Mouse (Mus musculus): ENCODE results near the gene Fbxo24.

Gene Fbxo24

DNA sequence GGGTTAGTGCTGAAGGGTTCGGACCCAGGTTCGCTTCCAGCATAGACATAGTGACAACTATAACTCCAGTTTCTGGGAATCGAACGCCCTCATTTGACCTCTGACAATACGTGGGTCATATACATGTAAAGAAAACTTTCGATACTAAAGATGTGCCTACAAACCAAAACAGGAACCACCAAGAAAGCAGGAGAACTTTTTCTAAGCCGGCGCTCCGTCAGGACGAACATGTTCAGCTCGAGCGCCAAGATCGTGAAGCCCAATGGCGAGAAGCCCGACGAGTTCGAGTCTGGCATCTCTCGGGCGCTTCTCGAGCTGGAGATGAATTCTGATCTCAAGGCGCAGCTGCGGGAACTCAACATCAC, 27.5 kb downstream of the Fbxo24 start:
- DNase-seq (ENCODE audit: low read depth, low spot score) = no peak

DNA sequence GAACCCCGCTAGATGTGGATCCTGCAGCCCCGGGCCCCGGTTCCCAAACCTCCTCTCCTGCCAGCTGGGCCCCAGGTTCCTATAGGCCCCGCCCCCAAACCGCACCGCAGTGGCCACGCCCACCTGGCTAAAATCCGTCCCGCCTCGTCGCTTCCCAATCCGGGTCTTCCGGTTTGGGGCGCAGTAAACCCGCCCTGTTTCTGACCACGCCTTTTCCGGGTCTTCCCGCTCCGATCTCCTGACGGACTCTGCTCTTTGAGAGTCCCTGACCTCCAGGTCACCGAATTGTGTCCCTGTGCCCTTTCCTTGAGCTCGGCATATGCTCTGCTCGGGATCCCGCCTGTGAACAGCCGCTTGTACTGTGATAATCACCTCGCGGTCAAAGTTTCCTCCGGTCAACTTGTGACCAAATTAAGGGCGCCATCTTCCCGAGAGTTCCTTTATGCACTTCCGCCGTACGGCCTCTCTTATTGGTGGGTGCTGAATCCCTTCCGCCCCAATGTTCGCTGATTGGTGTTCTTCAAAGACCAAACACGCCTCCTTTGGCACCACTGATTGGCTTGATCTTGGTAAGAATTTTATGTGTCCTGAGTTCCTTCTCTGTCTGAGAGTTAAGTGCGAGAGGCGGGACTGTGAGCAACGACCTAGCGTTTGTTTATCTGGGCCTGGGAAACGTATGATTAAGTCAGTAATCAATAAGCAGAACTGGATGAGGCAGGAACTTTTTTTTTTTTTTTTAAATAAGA, 28.0 kb downstream of the Fbxo24 start, which contains the start of gene Mospd3:
TSS of gene Mospd3 (minus strand) at position 440 of the 746 bp plus-strand sequence.
- peak; percentile 98 for DNase-seq (ENCODE audit: low read depth, low spot score)

DNA sequence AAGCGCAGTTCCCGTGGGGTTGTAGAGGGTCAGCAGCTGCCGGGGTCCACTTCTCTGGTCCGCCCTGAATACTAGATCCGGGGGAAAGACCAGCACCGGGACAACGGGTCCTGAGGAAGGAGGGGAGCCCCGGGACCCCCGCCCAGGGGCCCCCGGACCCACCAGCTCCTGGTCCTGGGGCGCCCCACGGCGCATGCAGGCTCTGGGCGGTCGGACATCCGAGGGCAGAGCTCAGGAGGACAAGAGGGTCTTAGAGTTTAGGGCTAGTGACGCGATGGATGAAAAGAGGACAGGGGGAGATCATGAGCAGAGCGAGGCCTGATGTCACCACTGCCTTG, 28.6 kb downstream of the Fbxo24 start:
- DNase-seq (ENCODE audit: low read depth, low spot score) = no peak

DNA sequence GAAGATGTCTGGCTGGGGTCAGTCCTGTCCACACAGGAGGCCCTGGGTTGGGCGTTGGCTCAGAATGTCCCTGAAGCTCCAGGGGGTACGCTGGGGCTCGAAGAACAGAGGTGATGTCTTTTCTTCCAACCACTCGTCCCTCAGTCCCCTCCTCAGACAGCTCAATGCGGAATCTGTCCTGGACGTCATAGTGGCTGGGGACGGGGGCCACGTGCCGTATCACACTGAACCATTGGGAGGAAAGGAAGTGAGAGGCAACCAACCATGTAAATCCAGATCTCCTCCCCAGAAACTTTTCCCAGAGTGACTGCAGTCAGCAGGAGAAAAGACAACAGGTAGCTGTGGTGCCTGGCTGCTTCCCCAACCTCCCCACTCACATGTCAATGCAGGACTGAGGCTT, 29.2 kb downstream of the Fbxo24 start:
- DNase-seq (ENCODE audit: low read depth, low spot score) = no peak

DNA sequence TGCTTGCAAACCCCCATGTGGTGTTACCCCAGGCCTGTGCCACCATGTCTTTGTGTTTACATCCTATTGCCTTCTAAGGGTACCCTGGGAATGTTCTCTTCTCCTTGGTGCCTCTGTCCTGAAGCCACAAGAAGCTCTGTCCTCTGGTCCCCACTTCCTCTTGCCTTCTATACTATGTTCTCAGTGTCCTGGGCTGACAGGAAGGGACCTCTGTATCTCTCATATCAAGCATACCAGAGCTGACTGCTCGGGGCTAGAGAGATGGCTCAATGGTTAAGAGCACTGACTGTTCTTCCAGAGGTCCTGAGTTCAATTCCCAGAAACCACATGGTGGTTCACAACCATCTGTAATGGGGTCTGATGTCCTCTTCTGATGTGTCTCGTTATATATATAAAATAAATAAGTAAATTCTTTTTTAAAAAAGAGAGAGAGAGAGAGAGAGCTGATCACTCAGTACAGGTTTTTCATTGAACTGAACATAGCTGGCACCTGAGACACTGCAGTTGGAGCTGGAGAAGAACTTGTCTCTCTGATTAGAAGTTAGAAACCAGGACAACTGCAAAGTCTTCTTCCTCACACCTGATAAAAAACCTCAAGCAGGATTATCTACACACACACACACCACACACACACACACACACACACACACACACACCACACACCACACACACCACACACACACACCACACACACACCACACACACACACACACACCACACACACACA, 30.5 kb downstream of the Fbxo24 start:
- no peak for DNase-seq (ENCODE audit: low read depth, low spot score)

DNA sequence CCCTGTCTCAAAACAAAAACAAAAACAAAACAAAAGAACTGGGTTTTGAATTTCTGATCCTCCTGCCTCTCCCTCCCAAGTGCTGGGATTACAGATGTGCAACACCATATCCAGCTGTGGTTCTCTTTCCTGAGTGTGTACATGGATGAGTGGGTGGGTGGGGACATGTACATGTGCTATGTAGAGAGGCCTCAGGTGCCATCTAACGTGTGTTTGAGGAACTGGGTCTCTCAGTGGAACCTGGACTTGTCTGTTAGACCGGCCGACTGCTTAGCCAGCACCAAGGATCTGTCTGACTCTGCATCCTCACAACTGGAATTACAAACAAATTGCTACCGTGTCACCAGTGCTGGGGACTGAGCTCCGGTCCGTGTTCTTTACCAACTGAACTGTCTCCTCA, 31.2 kb downstream of the Fbxo24 start:
- DNase-seq (ENCODE audit: low read depth, low spot score) = no peak

DNA sequence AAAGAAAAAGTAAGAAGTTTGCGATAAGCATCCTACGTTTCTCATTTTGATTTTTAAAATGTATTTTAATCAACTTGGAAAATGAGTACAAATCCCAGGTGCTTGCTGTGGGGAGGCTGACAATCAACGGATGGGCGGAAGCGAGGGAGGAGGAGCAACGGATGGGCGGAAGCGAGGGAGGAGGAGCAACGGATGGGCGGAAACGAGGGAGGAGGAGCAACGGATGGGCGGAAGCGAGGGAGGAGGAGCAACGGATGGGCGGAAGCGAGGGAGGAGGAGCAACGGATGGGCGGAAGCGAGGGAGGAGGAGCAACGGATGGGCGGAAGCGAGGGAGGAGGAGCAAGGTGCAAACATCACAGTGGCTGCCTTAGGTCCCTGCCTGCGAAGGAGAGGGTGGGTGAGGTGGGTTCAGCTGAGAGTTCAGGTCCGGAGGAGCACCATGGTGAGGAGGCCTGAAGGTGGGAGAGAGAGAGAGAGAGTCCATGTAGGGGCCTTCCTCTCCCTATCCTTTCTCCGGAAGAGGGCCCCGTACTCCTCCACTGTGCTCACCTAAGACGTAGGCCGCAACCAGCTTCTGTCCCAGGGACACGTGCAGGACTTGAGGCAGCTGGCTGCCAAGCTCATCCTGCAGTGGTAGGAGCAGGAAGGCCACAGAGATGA, 32.1 kb downstream of the Fbxo24 start:
- no peak for DNase-seq (ENCODE audit: low read depth, low spot score)

DNA sequence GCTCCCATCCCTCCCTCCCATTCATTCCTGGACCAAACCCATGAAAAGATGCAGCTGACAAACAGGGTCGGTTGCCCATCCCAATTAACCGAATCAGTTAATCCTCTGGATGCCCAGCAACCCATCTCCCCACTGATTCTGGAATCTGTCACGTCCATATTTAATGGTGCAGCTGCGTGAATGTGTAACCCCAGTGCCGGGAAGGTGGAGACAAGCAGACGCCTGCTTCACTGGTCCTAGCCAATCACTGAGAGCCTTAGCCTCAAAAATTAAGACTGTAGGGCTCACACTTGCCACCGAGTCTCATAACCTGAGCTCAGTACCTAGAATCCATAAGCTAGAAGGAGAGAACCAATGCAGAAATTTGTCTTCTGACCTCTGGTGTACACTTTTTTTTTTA, 32.9 kb downstream of the Fbxo24 start:
- no peak for DNase-seq (ENCODE audit: low read depth, low spot score)

DNA sequence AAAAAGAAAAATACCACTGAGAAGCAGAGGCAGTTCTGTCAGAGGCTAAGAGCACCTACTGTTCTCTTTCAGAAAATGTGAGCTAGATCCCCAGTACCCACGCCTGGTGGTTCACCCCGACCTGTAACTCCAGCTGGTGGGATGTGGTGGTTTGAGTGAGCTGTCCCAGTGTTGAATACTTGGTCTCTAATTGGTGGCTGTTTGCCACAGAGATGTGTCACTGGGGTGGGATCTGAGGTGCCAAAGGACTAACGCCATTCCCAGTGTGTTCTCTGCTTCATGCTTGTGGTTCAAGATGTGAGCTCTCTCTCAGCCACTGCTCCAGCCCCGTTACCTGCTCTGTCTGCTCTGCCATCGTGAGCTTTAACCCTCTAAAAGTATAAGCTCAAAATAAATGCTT, 38.3 kb downstream of the Fbxo24 start:
- DNase-seq (ENCODE audit: low read depth, low spot score) = no peak

DNA sequence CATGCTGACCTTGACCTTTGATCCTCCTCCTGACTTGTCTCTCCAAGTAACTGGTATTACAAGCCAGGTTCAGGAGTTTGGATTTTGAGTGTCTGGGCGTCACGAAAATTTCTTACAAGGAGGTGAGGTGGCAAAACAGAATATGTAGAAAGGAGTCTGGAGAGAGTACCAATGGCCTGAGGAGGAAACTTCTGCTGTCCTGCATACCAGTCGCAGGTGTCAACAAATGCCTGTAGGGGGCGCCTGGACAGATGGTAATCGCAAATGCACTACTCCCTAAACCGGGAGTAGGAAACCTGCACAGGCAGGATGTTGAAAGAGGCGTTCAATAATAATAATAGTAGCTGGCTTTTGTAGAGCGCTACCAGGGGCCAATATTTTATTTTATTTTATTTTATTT, 43.8 kb downstream of the Fbxo24 start:
- DNase-seq (ENCODE audit: low read depth, low spot score) = no peak

DNA sequence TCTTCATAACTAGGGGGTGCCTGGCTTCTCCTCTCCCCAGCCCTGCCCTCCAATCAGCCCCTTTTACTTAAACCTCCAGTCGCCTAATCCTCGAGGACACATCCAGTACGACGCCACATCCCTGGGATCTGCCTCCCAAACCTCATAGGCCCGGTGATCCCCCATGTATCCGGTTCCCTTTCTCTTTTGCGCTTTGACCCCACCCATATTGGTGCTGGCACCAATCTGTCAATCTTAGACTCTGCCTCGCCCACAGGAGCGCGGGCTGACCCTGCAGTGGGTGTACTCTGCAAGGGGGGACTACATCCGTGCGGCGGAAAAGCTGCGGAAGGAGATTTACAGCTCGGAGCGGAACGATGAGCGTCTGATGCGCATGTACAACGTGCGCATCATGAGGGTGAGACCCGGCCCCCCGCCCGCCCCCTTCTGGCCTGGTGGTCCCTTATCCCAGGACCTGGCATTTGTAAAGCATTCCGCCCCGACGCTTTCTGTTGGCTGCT, 45.1 kb downstream of the Fbxo24 start:
- DNase-seq (ENCODE audit: low read depth, low spot score) = peak; percentile 78

DNA sequence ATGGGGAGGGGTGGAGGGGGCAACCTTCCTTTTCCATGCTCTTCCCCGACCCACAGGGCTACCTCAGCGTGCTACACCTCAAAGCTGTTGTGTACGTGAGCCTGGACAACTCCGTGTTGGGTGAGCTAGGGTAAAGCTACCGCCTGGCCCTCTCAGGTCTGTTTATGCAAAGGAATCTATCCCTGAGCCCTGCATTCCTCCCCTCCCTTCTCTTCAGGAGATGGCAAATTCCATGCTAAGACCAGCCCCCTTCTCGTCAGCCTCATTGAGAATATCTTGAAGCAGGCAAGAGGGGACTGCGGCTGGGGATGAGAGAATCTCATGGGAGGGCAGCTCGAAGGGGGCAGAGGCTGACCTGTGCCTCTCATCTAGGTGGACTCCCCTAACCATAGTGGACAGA, 46.1 kb downstream of the Fbxo24 start:
- no peak for DNase-seq (ENCODE audit: low read depth, low spot score)

DNA sequence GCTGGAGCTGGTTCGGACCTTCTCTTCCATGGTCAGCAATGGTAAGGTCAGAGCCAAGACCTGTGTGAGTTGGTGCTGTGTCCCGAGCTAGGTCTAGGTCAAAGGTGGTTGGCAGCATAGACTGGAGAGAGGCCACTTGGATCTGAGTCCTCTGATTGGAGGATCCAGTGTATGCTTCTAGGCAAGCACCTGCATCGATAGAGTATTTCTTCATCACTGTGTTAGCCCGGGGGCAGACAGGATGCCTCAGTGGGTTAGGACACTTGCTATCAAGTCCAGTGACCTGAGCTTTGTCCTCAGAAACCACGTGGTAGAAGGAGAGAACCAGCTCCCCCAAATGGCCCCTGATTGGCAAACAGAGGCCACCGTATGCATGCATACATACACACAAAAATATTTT, 48.6 kb downstream of the Fbxo24 start:
- no peak for DNase-seq (ENCODE audit: low read depth, low spot score)

DNA sequence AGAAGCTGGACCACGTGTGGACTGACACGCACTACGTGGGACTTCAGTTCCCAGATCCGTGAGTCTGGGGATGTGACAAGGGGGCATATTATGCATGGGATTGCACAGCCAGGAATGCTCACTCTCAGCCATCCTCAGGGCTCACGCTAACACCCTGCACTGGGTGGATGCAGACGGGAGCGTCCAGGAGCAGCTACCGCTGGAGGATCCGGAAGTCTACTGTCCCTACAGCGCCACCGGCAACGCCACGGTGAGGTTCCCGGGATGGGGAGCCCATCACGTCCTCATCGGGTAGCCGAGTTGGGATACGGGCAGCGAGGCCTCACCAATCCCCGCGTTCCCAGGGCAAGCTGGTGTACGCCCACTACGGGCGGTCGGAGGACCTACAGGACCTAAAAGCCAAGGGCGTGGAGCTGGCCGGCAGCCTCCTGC, 54.3 kb downstream of the Fbxo24 start:
- DNase-seq (ENCODE audit: low read depth, low spot score) = no peak

DNA sequence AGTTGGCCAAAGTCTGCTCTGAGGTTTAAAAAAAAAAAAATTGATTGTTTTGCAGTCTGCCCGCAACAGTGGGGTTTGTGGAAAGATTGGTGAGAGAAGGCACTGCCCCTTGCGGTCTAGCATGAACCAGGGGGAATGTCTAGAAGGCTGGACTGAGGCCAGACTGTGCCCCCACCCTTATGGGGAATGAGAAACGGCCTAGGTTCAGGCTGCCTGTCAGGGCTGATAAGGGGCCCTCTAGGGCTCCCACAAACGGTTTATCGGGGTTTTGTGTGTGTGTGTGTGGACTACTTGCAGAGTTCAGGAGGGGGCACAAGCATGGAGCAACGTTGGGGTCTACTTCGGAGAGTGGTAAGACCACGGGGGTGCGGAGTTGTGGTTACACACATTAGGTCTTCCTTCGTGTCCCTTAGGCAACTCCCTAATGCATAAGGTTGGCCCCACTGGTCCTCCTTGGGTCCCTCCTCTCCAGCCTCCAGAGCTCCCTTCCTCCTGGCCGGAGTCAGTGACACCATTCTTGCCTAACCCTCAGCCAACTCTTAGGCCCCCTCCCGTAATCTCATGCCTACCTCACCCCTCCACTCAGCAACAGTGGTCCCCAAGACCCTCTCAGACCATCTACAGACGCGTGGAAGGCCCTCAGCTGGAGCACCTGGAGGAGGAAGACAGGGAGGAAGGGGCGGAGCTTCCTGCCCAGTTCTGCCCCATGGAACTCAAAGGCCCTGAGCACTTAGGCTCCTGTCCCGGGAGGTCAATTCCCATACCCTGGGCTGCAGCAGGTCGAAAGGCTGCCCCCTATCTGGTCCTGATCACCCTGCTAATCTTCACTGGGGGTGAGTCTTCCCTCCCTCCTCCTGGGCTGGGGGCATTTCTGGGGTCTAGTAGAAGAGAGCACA, 57.9 kb downstream of the Fbxo24 start:
- no peak for DNase-seq (ENCODE audit: low read depth, low spot score)

DNA sequence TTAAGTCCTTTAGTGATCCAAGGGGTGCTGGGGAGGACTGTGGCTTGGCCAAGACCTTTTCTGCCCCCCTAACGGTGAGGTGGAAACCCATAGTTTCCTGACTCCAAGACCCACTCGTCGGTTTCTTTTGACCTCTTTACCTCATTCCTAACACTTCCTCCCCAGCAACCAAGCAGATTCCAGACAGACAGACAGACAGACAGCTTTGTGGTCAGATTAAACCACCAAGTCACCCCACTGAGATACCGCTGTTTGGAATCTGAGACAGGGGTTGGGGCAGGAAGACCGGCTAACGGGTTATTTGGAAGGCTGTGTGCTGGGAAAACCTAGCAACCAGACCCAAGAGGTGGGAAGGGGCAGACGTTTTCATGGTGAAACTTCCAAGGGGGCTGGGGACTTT, 58.6 kb downstream of the Fbxo24 start:
- no peak for DNase-seq (ENCODE audit: low read depth, low spot score)

DNA sequence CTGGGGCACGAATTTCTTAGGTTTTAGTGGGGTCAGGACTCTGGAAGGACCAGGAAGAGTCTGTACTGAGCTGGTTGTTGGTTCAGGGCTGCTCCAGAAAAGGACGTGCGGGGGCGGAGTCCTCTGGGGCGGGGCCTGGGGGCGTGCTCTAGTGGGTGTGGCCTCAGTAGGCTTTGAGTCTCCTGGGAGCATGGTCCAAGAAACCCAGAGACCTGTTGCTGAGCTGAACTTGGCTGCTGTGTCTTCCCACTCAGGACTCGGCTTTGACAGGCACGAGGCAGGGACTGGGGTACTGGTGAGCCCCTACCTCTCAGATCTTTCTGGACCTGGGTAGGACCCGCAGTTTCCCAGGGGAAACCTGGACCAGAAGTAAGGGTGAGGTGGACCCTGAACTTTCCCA, 59.1 kb downstream of the Fbxo24 start, which contains the start of gene Tfr2:
TSS of gene Tfr2 (plus strand) at position 176 of the 400 bp plus-strand sequence.
- no peak for DNase-seq (ENCODE audit: low read depth, low spot score)

DNA sequence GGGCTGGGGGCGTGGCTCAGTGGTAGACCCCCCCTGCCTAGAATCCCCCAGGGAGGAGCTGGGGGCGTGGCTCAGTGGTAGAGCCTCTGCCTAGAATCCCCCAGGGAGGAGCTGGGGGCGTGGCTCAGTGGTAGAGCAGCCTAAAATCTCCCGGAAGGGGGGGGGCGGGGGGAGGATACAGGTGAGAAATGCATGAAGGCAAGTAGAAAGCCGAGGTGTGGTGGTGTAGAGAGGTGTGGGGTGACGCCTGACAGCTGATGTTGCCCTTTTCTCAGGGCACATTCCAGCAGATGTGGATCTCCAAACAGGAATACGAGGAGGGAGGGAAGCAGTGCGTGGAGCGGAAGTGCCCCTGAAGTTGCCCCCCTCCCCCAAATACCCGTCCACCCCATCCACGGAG, 59.8 kb downstream of the Fbxo24 start:
- DNase-seq (ENCODE audit: low read depth, low spot score) = no peak

DNA sequence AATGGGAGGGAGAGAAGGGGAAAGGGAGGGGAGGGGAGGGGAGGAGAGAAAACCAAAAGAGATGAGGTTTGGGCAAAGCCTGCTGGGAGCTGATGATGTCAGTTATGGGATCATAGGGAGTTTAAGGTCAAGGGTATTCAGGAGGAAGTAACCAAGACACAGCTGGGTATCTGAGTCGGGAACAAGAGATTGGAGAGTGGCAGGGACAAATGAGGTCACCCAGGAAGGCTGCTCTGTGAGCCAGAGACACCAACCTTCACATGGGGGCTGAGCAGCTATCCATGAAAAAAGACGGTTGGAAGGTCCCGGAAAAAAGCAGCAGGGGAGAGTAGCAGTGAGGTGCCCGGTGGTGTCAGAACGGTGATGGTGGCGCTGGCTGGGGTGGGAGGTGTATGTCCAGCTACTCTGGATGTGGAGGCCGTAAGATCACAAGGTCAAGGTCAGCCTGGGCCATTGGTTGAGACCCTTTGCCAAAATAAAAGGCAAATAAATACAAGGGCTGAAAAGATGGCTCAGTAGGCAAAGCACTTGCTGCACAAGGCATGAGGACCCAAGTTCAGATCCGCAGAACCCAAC, 60.5 kb downstream of the Fbxo24 start:
- no peak for DNase-seq (ENCODE audit: low read depth, low spot score)

DNA sequence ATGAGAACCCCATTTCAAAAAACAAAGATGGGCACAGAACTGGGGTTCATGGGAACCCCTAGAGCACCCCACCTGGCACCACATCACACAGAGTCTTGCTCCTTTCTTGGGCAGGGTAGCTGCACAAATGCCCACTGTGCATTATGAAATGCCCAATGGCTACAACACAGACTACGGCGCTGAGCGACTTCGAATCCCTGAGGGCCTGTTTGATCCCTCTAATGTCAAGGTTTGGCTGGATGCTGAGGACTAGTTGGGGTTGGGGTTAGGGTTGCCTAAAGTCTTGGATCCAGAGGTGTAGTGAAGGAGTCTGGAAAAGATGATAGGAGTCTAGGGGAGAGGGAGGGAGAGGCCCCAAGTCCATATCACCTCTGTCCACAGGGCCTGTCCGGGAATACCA, 62.4 kb downstream of the Fbxo24 start:
- DNase-seq (ENCODE audit: low read depth, low spot score) = no peak

DNA sequence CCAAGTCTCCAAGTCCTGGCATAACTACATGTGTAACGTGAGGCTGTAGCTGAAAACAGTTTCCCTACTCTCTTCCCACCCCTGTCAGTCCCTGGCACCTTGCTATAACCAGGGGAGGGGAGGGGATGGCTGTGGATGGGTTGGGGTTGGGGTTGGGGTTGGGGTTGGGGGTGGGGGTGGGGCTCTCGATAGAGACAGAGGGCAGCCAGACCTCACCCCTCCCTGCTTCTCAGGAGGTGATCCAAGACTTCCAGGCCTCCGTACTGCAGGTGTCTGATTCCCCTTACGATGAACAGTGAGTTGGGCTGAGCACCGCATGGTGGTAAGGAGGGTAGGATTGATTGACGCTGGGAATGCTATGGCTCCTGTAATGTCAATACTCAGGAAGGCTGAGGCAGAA, 63.1 kb downstream of the Fbxo24 start:
- no peak for DNase-seq (ENCODE audit: low read depth, low spot score)
